Mouse (Mus musculus) spleen, adult 2 months (tissue): Measurements from ENCODE around the gene Prdx5.

Experiments used
- CTCF ChIP-seq: fragments of 200-500 bp; IDR thresholded peaks from 2 replicates; pipeline ENCODE4 v1.5.1; 2011; ENCODE audit warnings: mild to moderate bottlenecking, inconsistent platforms; ENCODE audit not compliant: insufficient read depth, insufficient read length, insufficient replicate concordance; ENCODE audit errors: extremely low read depth
- POLR2A ChIP-seq: fragments of 200-500 bp; IDR thresholded peaks from 2 replicates; pipeline ENCODE4 v1.6.1; 2011; ENCODE audit warnings: low read depth, low read length, inconsistent platforms

DNA sequence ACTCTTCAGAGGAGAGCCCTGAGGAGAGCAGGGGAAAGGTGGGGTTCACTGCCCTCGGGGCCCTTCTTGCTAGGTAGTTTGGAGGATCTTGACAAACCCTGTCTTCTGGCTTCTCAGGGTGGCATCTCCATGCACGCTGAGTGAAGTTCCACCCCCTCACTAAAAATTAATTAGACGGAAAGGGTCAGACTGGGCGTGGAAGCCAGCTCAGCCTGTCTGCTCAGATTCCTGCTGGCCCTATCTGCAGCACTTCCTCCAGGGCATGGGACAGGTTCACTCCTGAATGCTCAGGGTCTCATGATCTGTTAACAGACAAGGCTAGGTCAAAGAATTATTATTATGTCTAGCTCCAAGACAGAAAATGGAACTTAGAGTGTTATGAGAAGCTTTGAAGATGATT is 17.4 kb downstream of the Prdx5 start:
- no peak for TF ChIP-seq CTCF
- no peak for TF ChIP-seq POLR2A
